Mouse (Mus musculus): ENCODE data around the gene Shisa2.
A peak's percentile ranks its signal among the peaks of the same experiment; 100 is the strongest.

Shisa2 gene

GRCm38 (mm10) chr14:59632067-59632466, 7.0 kb downstream of the Shisa2 start:
- DNase-seq (ENCODE audit: low read depth) = no peak

DNA sequence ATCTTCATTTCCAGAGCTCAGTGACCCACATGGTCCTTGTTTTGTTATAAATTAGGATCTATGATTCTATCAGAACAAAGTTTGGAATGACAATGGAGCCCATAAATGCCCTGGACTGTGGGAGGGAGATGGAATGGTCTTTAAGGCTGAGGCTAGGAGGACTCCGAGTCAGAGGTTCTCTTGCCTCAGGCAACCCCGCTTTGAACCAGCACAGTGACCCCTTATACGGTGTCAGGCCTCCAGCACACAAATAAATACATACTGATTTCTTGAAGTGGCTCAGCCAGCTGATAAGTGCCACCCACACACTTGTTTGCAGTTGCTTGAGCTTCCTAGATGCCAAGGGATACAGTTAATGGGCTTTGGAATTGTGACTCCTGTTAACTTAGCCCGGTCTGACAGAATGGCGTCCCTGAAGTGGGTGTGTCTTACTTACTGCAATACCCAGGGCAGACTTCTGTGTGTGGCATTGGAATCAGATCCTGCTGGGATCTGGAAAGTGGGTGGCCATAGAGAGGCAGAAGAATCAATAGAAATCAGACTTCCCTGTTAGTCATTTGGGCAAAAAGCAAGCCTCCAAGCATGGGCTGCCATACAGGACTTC, 8.3 kb downstream of the Shisa2 start:
- no peak for DNase-seq (ENCODE audit: low read depth)

GRCm38 (mm10) chr14:59633988-59634387, 8.9 kb downstream of the Shisa2 start:
- no peak for DNase-seq (ENCODE audit: low read depth)

DNA sequence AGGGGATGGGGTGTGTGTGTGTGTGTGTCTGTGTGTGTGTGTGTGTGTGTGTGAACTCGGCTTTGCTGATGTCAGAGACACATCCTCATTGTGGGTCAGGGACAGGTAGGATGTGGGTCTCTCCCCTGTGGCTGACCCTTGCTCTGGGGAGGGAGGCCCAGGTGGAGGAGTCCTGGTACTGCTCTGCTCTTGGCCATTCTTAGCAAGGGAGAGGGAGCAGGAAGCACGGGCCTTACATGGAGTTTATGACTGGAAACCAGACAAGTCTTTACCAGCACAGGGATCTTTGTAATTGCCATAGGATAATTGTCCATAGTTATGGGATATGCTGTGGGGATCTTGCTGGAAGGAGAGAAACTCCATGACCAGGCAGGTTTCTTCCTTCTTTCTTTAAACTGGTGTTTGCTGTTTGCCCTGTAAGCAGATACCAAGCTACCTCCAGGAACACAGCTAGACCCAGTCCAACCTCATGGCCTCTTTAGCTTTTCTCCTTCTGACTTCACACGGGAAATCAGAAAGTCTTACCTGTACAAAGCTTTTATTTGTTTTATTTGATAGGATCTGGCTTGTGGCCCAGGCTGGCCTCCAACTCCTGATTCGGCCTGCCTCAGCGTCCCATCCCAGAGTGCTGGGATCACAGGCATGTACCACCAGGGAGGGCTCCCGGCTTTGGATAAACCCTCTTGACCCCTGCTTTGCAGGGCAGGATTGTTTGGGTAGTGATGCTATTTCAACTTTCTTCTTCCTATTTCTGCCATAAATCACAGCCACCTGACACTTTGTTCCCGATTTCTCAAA, 14.0 kb downstream of the Shisa2 start:
- DNase-seq (ENCODE audit: low read depth) = no peak

GRCm38 (mm10) chr14:59641856-59642255, 16.7 kb downstream of the Shisa2 start:
- no peak for DNase-seq (ENCODE audit: low read depth)

GRCm38 (mm10) chr14:59643582-59643981, 18.5 kb downstream of the Shisa2 start:
- DNase-seq (ENCODE audit: low read depth) = no peak

DNA sequence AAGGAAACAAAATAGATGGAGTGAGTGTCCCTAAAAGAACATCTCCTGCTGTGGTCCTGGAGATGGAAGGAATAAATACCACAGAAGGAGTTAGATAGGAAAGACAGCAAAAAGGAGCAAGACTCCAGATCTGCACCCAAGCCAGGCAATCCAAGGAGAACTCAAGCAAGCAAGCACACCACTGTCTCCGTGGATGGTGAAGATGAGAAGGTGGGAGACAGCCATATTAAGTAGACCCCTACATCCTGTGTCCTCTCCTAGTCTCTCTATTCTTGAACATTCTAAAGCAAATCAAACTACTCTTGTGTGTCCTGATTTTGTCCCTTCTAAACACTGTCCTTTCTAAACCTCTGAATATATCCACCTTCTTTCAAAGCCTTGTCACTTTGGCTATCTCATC, 19.1 kb downstream of the Shisa2 start:
- DNase-seq (ENCODE audit: low read depth) = no peak

DNA sequence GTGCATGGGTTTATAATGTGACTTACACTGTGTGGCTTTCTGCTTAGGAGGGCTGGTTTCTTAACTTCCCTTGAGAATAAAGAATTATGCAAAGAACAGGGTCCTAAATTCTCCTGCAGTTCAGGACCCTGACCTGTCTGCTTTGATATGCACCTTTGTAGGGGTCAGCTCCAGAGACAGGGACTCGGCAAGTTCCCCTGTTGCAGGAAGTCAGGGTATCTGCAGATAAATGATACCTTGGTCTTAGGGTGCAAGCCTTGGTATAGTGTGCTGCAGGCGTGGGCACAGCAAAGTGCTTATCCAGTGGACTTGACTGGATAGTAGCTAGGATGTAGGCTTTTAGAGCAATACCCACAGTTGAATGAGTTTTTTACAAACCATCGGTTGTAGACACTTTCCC, 19.8 kb downstream of the Shisa2 start:
- DNase-seq (ENCODE audit: low read depth) = no peak

DNA sequence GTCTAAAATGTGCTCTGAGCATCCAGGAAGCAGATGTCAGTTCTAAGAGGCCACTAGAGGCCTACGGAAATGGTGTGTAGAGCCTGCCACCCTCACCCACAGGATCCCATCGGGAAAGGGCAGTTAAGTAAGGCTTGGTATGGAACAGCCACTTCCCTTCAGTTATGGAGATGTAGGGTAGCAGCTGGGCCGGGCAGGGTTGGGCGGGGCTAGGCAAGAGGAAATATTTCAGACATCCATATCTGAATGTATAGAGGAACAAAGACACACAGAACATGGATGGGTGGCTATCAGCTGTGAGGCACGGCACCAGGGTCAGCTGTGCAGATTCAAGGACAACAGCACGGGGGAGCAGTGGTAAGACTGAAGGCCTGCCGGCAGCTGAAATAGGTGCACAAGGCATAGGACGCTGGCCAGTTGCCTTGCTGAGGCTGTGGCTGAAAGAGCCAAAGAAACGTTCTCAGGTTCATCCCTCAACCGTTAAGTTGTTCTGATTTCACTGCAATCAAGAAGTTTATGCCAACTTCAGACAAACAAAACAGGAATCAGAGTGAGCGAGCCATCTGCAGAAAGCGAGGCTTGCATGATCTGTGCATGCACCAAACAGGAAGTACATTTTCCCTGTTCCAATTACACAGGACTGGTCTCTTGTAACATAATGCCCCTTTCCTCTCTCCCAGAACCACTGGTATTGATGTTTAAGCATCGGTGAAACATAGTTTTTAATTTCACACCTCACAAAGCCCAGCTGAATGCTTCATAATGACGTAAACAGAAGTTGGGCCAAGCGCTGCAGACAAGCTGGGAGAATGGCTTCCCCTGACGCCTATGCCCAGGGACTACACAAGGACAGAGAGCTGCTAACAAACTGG, 22.0 kb downstream of the Shisa2 start:
- DNase-seq (ENCODE audit: low read depth) = no peak

- no peak for DNase-seq (ENCODE audit: low read depth)
Observed at GRCm38 (mm10) chr14:59648611-59649010, 23.5 kb downstream of the Shisa2 start.

DNA sequence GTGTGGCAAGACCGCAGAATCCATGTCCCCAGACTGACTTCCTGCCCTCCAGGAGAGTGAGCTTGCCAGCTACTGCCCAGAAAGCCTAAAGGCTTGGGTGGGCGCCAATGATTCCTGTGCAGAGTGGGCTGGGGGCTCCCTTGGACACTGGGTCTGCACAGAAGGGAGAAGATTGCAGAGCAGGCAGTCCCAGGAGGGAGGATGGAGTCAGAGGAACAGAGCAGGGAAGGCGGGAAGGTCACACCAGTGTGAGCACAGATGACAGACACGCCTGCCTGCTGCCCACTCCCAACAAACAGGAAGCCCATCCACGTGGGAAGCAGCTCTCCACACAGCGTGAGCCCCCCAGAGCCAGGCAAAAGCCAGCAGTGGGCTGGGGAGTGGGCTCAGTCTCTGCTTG, 24.2 kb downstream of the Shisa2 start:
- DNase-seq (ENCODE audit: low read depth) = no peak

DNA sequence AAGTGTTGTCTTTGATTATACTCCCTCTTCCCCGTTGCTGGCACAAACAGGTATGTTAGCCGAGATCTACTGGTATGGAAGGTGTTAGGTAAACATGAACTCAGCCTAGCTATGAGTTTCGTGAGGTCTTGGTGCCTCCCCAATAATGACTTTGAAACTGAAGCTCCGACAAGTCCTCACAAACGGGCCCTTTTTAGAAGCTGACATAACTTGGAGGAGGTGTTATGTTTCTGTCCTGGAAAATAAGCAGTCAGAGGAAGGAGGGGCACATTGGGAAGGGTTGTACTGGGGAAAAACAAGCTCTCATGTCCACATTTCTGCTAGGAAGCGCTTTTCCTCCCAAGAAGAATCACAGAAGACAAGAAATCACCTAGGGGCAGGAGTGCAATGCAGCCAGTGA, 31.5 kb downstream of the Shisa2 start:
- no peak for DNase-seq (ENCODE audit: low read depth)

GRCm38 (mm10) chr14:59657098-59657497, 32.0 kb downstream of the Shisa2 start:
- DNase-seq (ENCODE audit: low read depth) = no peak

GRCm38 (mm10) chr14:59672893-59673515, 47.9 kb downstream of the Shisa2 start:
- no peak for DNase-seq (ENCODE audit: low read depth)

- DNase-seq (ENCODE audit: low read depth) = peak; percentile 23
Observed at GRCm38 (mm10) chr14:59674556-59674955, 49.4 kb downstream of the Shisa2 start.

DNA sequence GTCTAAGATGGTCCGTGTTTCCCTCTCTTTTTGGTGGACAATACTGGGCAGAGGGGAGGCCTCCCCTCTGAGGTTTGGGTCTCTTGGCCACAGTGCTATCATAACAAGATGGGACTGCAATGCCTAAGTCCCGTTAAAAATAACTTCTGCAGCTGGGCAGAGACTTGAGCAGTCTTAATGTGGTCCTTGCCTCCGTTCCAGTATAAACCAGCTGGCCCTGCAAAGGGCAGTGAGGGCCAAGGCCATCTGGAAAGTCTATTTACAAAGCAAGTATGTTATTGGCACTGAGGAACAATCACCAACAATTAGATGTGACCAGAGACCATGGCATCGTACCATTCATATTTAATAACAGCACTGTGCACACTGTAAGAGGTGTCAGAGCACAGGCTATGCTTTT, 50.2 kb downstream of the Shisa2 start:
- DNase-seq (ENCODE audit: low read depth) = no peak

DNA sequence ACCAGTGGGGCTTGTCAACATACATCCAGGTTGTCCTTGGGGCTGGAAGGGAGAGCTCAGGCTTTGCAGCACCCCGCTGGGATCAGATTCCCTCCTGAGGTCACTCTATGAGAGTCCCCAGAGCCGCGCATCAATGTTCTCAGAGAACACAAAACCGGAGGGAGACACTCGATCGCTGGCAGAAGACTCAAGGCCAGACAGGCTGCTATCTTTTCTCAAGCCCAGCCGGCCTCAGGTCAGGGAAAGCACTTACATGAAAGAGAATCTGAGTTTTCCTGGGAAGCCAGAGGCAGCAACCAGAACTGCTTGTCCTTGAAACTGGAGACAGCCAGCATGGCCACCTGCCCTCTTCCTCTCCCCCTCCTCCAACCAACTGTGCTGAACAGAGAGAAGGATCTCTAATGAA, 52.5 kb downstream of the Shisa2 start:
- DNase-seq (ENCODE audit: low read depth) = no peak

Data from fibroblast of lung, adult 2 months (primary cell).